Mouse (Mus musculus): ENCODE measurements around the gene Habp2. TPM values are rescaled to one million over a fixed set of nuclear protein-coding genes. Genes with fewer than 3 reads are reported as not detected.

Gene Habp2
- polyA plus RNA-seq, 1 experiment from 2014 or later, result 0.10 TPM

- no peak overlapping the region for H3K4me2 ChIP-seq
- no peak for ATAC-seq
- WGBS, result 80% methylated on average over 11 of the region's 11 CpGs
These were observed 13.9 kb downstream of the Habp2 start for GRCm38 (mm10) chr19:56300835-56301234.

GRCm38 (mm10) chr19:56316531-56316930 is 29.6 kb downstream of the Habp2 start:
- WGBS, result 82% methylated on average over 3 of the region's 3 CpGs
- H3K4me1 ChIP-seq, result peaks cover 18% of the 10 kb centered on the region
- H3K9me3 ChIP-seq (replicated peaks), result no peaks in the 10 kb centered on the region
- no peaks in the 10 kb centered on the region for H3K27me3 ChIP-seq
- H3K4me2 ChIP-seq, result no peak overlapping the region
- ATAC-seq, result no peak
- H3K36me3 ChIP-seq (ENCODE audit: poor library complexity, severe bottlenecking), result no peaks in the 10 kb centered on the region
- no peak overlapping the region for H3K9ac ChIP-seq
- no peak overlapping the region for H3K4me3 ChIP-seq
- no peak overlapping the region for H3K27ac ChIP-seq

More at GRCm38 (mm10) chr19:56300835-56301234, 13.9 kb downstream of the Habp2 start:
- Histone ChIP-seq H3K9me3 (replicated peaks) (no peaks in the 10 kb centered on the region), H3K27ac (no peak overlapping the region), H3K9ac (no peak overlapping the region), H3K4me3 (no peak overlapping the region), H3K4me1 (no peaks in the 10 kb centered on the region), H3K36me3 (ENCODE audit: poor library complexity, severe bottlenecking) (no peaks in the 10 kb centered on the region), H3K27me3 (no peaks in the 10 kb centered on the region)

GRCm38 (mm10) chr19:56319219-56319618 is 32.3 kb downstream of the Habp2 start:
- Histone ChIP-seq H3K27ac (no peak overlapping the region), H3K36me3 (ENCODE audit: poor library complexity, severe bottlenecking) (no peaks in the 10 kb centered on the region), H3K4me3 (no peak overlapping the region), H3K9ac (no peak overlapping the region), H3K27me3 (no peaks in the 10 kb centered on the region), H3K4me2 (no peak overlapping the region), H3K9me3 (replicated peaks) (no peaks in the 10 kb centered on the region), H3K4me1 (peaks cover 23% of the 10 kb centered on the region)
- ATAC-seq, result no peak
- 92% methylated on average over 7 of the region's 7 CpGs for WGBS

- no peaks in the 10 kb centered on the region for H3K9me3 ChIP-seq (replicated peaks)
- WGBS, result 92% methylated on average over 6 of the region's 6 CpGs
- no peak overlapping the region for H3K9ac ChIP-seq
- no peak for ATAC-seq
- no peaks in the 10 kb centered on the region for H3K36me3 ChIP-seq (ENCODE audit: poor library complexity, severe bottlenecking)
- no peak overlapping the region for H3K4me3 ChIP-seq
- no peak overlapping the region for H3K27ac ChIP-seq
- no peak overlapping the region for H3K4me2 ChIP-seq
- no peaks in the 10 kb centered on the region for H3K27me3 ChIP-seq
- peaks cover 23% of the 10 kb centered on the region for H3K4me1 ChIP-seq
These were observed 32.7 kb downstream of the Habp2 start for GRCm38 (mm10) chr19:56319629-56320028.

- Histone ChIP-seq H3K4me1 (peaks cover 24% of the 10 kb centered on the region), H3K4me3 (no peak overlapping the region), H3K4me2 (peak overlapping the region; percentile 24), H3K27ac (no peak overlapping the region), H3K36me3 (ENCODE audit: poor library complexity, severe bottlenecking) (no peaks in the 10 kb centered on the region), H3K27me3 (no peaks in the 10 kb centered on the region), H3K9me3 (replicated peaks) (no peaks in the 10 kb centered on the region), H3K9ac (no peak overlapping the region)
- ATAC-seq, result peak; percentile 62; the same call in 1 of the 2 replicates
- WGBS, result 28% methylated on average over 26 of the region's 26 CpGs
These were observed 33.4 kb downstream of the Habp2 start for GRCm38 (mm10) chr19:56320186-56320860.

- H3K4me3 ChIP-seq, result no peak overlapping the region
- 76% methylated on average over 12 of the region's 12 CpGs for WGBS
- no peak overlapping the region for H3K27ac ChIP-seq
- no peaks in the 10 kb centered on the region for H3K9me3 ChIP-seq (replicated peaks)
- no peak overlapping the region for H3K4me2 ChIP-seq
- H3K36me3 ChIP-seq (ENCODE audit: poor library complexity, severe bottlenecking), result no peaks in the 10 kb centered on the region
- ATAC-seq, result no peak
- H3K9ac ChIP-seq, result no peak overlapping the region
- no peaks in the 10 kb centered on the region for H3K27me3 ChIP-seq
- peaks cover 34% of the 10 kb centered on the region for H3K4me1 ChIP-seq
These were observed 34.5 kb downstream of the Habp2 start for GRCm38 (mm10) chr19:56321303-56321920.

DNA sequence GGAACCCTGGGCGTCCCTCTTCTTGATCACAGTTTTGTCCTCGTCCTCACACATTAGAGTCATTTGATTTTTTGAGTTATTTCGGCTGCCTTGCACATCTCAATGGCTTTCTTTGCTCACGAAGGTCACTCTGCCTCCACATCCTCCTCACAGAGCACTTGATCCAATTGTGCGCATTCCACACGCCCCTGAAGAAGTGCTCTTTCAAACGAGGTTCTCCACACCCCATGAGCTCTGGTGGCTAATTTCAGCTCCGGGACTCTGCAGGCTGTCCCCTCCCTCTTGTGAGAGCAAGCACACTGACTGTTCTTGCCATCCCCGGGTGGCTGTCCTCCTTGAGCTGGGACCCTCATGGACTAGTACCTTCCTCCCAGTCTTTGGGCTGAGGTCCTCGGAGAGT is 38.7 kb downstream of the Habp2 start:
- no peak overlapping the region for H3K4me3 ChIP-seq
- WGBS, result 39% methylated on average over 10 of the region's 10 CpGs
- H3K9ac ChIP-seq, result no peak overlapping the region
- peak overlapping the region; percentile 40 for H3K4me2 ChIP-seq
- no peaks in the 10 kb centered on the region for H3K9me3 ChIP-seq (replicated peaks)
- no peaks in the 10 kb centered on the region for H3K27me3 ChIP-seq
- no peak overlapping the region; the same call in 1 of the 2 replicates for H3K27ac ChIP-seq
- H3K36me3 ChIP-seq (ENCODE audit: poor library complexity, severe bottlenecking), result no peaks in the 10 kb centered on the region
- H3K4me1 ChIP-seq, result peaks cover 29% of the 10 kb centered on the region
- ATAC-seq, result no peak; the same call in 1 of the 2 replicates

DNA sequence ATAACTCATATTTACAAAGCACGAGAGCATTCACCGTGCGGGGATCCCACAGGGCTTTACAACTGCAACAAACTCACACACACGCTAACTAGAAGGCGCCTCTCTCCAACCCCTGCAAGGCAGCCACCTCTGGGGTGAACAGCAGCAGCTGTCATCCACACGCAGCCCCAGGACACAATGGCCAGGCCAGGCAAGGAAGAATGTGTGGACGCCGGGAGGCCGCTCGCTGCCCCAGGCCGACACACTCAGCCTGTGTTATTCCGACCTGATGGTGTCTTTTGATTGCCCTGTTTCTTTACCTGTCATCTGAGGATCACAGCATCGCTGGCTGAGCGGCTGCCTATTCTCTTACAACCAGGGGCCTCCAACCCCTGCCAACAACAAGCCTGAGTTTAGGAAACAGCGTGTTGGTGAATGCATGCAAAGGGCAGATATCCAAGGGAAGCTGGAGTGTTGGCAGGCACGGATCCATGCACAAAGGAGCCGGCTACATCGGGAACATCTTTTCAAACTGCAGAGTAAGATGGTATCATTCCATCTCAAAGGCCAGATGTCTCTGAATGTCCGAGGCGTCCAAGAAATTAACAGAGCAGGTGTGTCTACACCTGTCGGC is 39.4 kb downstream of the Habp2 start:
- Histone ChIP-seq H3K27ac (0 out of 2 replicates have a peak overlapping the region, but pooled peaks have one; percentile 31), H3K4me2 (peak overlapping the region; percentile 40), H3K9me3 (replicated peaks) (no peaks in the 10 kb centered on the region), H3K4me3 (no peak overlapping the region), H3K4me1 (peaks cover 22% of the 10 kb centered on the region), H3K27me3 (no peaks in the 10 kb centered on the region), H3K36me3 (ENCODE audit: poor library complexity, severe bottlenecking) (no peaks in the 10 kb centered on the region), H3K9ac (peak overlapping the region; percentile 46; the same call in 1 of the 2 replicates)
- 27% methylated on average over 21 of the region's 21 CpGs for WGBS
- peak; percentile 68; the same call in 1 of the 2 replicates for ATAC-seq

- Histone ChIP-seq H3K9ac (no peak overlapping the region), H3K27me3 (no peaks in the 10 kb centered on the region), H3K4me3 (no peak overlapping the region), H3K27ac (no peak overlapping the region), H3K36me3 (ENCODE audit: poor library complexity, severe bottlenecking) (no peaks in the 10 kb centered on the region), H3K4me1 (no peaks in the 10 kb centered on the region), H3K4me2 (no peak overlapping the region), H3K9me3 (replicated peaks) (no peaks in the 10 kb centered on the region)
- WGBS, result 94% methylated on average over 17 of the region's 17 CpGs
- ATAC-seq, result no peak
These were observed 49.4 kb downstream of the Habp2 start for GRCm38 (mm10) chr19:56336321-56336720.

DNA sequence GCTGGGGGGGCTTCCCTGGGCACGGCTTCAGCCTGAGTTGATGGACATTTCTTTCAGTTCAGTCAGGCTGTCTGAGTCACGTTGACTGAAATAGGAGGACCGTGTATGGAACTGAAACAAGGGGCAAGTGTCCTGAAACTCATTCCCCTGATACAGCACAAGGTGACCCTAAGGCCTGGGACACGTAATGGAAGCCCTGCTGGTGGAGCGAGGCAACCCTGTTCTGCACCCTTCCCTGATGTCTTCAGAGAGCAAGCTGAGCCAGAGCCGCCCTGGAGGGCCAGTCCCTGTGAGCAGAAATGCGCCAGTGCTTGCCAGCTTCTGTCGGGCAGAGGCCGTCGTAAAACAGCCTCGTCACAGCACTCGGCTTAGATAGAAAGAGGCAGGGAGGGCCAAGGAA is 49.9 kb downstream of the Habp2 start:
- Histone ChIP-seq H3K27me3 (no peaks in the 10 kb centered on the region), H3K27ac (no peak overlapping the region), H3K36me3 (ENCODE audit: poor library complexity, severe bottlenecking) (no peaks in the 10 kb centered on the region), H3K4me2 (no peak overlapping the region), H3K9me3 (replicated peaks) (no peaks in the 10 kb centered on the region), H3K9ac (no peak overlapping the region), H3K4me1 (no peaks in the 10 kb centered on the region; the same call in 1 of the 2 replicates), H3K4me3 (no peak overlapping the region)
- no peak for ATAC-seq
- 78% methylated on average over 12 of the region's 12 CpGs for WGBS

DNA sequence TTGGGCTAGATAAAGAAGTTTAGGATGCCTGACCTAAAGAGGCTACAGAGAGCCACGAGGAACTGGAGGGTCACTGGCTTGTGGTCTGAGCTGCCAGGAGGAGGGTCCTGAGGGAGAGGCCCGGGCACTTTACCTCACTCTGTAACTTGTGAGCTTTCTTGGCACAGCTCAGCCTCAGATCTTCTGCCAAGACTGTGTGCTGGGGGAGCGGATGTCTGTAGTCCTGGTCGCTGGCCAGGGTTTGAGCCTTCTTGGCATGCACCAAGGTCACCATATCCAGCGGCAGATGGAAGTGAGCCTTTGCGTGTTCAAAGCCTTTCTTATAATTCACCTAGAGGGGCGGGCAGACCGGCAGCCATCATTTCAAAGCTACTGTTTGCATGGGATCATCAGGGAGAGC is 55.1 kb downstream of the Habp2 start:
- ATAC-seq, result no peak

DNA sequence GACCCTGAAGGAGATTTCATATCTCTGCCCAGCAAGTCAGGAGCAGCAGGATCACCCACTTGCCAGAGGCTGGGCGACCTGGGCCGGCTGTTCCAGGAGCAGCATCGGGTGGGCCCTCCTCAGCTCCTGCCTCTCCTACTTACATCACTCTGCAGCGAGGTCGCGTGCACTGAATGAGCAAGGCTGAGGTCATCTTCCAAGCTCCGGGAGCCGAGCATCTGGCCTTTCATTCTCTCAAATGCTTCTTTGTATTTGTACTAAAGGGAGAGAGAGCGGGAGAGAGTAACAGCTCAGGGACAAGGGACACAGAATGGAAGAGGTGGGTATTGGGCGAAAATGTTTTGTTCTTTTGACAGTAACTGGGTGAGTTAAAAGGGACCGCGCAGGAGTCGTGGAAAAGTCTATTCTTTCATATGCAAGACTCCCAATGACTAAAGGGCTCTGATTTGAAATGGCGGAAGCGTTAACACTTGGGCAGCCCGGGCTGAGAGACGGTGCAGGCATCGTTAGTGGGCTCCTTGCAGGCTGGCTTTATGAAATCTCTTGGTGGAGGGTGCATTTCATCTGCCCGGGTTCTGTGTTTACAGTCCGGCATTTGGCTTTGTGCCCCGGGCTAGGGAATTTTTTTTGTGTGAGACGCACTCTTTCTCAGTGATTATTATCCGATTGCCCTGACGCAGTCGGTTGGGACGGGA is 57.1 kb downstream of the Habp2 start:
- Histone ChIP-seq H3K4me3 (no peak overlapping the region), H3K27me3 (peaks cover 5% of the 10 kb centered on the region; the same call in 1 of the 2 replicates), H3K9me3 (replicated peaks) (no peaks in the 10 kb centered on the region), H3K4me1 (peaks cover 28% of the 10 kb centered on the region), H3K4me2 (peak overlapping the region; percentile 52), H3K36me3 (ENCODE audit: poor library complexity, severe bottlenecking) (no peaks in the 10 kb centered on the region), H3K9ac (peak overlapping the region; percentile 38), H3K27ac (peak overlapping the region; percentile 36; the same call in 1 of the 2 replicates)
- peak; percentile 63 for ATAC-seq
- WGBS, result 7% methylated on average over 26 of the region's 26 CpGs

More for the DNA sequence above, 55.1 kb downstream of the Habp2 start:
- H3K27me3 ChIP-seq, result peaks cover 5% of the 10 kb centered on the region; the same call in 1 of the 2 replicates
- no peaks in the 10 kb centered on the region for H3K36me3 ChIP-seq (ENCODE audit: poor library complexity, severe bottlenecking)
- 71% methylated on average over 8 of the region's 8 CpGs for WGBS
- no peak overlapping the region for H3K9ac ChIP-seq
- H3K4me3 ChIP-seq, result no peak overlapping the region
- no peak overlapping the region for H3K4me2 ChIP-seq
- no peak overlapping the region for H3K27ac ChIP-seq
- peaks cover 28% of the 10 kb centered on the region for H3K4me1 ChIP-seq
- H3K9me3 ChIP-seq (replicated peaks), result no peaks in the 10 kb centered on the region
